Mouse (Mus musculus): Measurements from ENCODE around the gene Trappc2l. TPM values are rescaled to one million over a fixed set of nuclear protein-coding genes. Genes with fewer than 3 reads are reported as not detected.

Trappc2l gene
- polyA plus RNA-seq, 1 experiment from 2014 or later = 73.3 TPM

- no peak overlapping the region for H3K27ac ChIP-seq
- H3K36me3 ChIP-seq (ENCODE audit: insufficient read depth, low read length) = peaks cover 26% of the 10 kb centered on the region
- no peak for DNase-seq (ENCODE audit: low spot score)
- peaks cover 28% of the 10 kb centered on the region for H3K4me1 ChIP-seq (replicated peaks; ENCODE audit: insufficient read depth, low read length)
- H3K9me3 ChIP-seq (replicated peaks; ENCODE audit: low read length) = no peaks in the 10 kb centered on the region
- TF ChIP-seq CTCF (IDR thresholded peaks at IDR 0.05; ENCODE audit: low read depth) = no peak
- H3K4me2 ChIP-seq (ENCODE audit: low read length) = no peak overlapping the region
- WGBS = 58% methylated on average over 9 of the region's 9 CpGs
- no peak overlapping the region for H3K4me3 ChIP-seq (replicated peaks; ENCODE audit: low read depth, low read length)
- no peaks in the 10 kb centered on the region for H3K27me3 ChIP-seq (ENCODE audit: insufficient read depth, low read length)
- no peak for ATAC-seq (replicated peaks; ENCODE audit: low FRiP score, low read depth)
- H3K9ac ChIP-seq (ENCODE audit: low read depth, low read length) = no peak overlapping the region
Observed at GRCm38 (mm10) chr8:122573577-122573976, 37.9 kb upstream of the Trappc2l start.

- WGBS = 13% methylated on average over 3 of the region's 3 CpGs
- H3K4me3 ChIP-seq (replicated peaks; ENCODE audit: low read depth, low read length) = no peak overlapping the region
- H3K36me3 ChIP-seq (ENCODE audit: insufficient read depth, low read length) = peaks cover 26% of the 10 kb centered on the region
- ATAC-seq (replicated peaks; ENCODE audit: low FRiP score, low read depth) (no peak), DNase-seq (ENCODE audit: low spot score) (no peak)
- no peak overlapping the region for H3K9ac ChIP-seq (ENCODE audit: low read depth, low read length)
- no peaks in the 10 kb centered on the region for H3K9me3 ChIP-seq (replicated peaks; ENCODE audit: low read length)
- no peak overlapping the region for H3K4me2 ChIP-seq (ENCODE audit: low read length)
- H3K27me3 ChIP-seq (ENCODE audit: insufficient read depth, low read length) = no peaks in the 10 kb centered on the region
- H3K27ac ChIP-seq = peak overlapping the region; percentile 83
- no peak for TF ChIP-seq CTCF (IDR thresholded peaks at IDR 0.05; ENCODE audit: low read depth)
- H3K4me1 ChIP-seq (replicated peaks; ENCODE audit: insufficient read depth, low read length) = peaks cover 23% of the 10 kb centered on the region
Observed at GRCm38 (mm10) chr8:122574264-122574663, 37.2 kb upstream of the Trappc2l start.

DNA sequence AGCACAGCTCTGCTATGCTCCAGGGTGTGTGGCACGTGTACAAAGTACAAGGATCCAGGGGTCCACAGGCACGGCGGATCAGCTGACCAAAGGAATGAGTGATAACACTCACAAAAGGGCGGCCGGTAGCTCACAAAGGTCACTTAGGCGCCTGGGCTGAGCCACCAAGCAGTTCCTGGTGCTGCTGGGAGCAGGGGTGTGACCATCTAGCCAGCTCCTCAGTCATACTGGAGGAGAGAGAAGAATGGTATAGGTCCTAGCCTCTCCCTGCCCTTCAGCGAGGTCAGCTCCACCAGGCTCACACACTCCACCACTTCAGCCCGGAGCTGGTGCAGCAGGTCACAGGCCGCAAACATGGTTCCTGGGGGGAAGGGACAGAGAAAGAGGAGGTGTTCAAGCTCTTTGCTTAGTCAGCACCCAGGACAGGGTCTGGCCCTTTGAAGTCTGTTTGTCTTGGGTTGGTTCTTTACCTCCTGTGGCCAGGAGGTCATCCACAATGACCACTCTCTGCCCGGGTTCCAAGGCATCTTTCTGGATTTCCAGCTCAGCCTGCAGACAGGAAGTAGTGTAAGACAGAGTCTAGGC, 36.7 kb upstream of the Trappc2l start:
- Histone ChIP-seq H3K4me1 (replicated peaks; ENCODE audit: insufficient read depth, low read length) (peaks cover 25% of the 10 kb centered on the region), H3K27ac (peak overlapping the region; percentile 83), H3K27me3 (ENCODE audit: insufficient read depth, low read length) (no peaks in the 10 kb centered on the region), H3K4me3 (replicated peaks; ENCODE audit: low read depth, low read length) (no peak overlapping the region), H3K4me2 (ENCODE audit: low read length) (peak overlapping the region; percentile 89), H3K36me3 (ENCODE audit: insufficient read depth, low read length) (peaks cover 26% of the 10 kb centered on the region), H3K9ac (ENCODE audit: low read depth, low read length) (no peak overlapping the region), H3K9me3 (replicated peaks; ENCODE audit: low read length) (no peaks in the 10 kb centered on the region)
- no peak for DNase-seq (ENCODE audit: low spot score)
- peak; percentile 15; the same call in 1 of the 2 replicates for ATAC-seq (replicated peaks; ENCODE audit: low FRiP score, low read depth)
- 24% methylated on average over 10 of the region's 10 CpGs for WGBS
- TF ChIP-seq CTCF (IDR thresholded peaks at IDR 0.05; ENCODE audit: low read depth) = no peak

DNA sequence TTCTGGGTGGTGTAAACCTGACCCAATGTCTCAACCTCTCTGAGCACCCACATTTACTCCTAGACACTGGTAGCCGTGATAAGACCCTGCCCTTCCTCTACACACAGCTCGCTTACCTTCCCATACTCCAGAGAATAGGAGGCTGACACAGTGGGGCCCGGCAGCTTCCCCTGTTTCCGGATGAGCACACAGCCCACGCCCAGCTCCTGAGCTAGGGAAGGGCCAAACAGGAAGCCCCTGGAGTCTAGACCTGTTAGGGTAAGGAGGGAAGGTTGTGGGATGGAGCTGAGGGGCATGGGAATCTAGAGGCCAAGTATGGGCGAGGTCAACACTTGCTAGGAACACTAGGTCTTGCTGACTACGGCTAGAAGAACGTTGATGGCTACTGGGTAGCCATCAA, 36.2 kb upstream of the Trappc2l start:
- ATAC-seq (replicated peaks; ENCODE audit: low FRiP score, low read depth) (no peak), DNase-seq (ENCODE audit: low spot score) (no peak)
- 41% methylated on average over 8 of the region's 8 CpGs for WGBS
- Histone ChIP-seq H3K9me3 (replicated peaks; ENCODE audit: low read length) (no peaks in the 10 kb centered on the region), H3K27me3 (ENCODE audit: insufficient read depth, low read length) (no peaks in the 10 kb centered on the region), H3K4me1 (replicated peaks; ENCODE audit: insufficient read depth, low read length) (peaks cover 26% of the 10 kb centered on the region), H3K27ac (peak overlapping the region; percentile 83), H3K4me3 (replicated peaks; ENCODE audit: low read depth, low read length) (peak overlapping the region; percentile 62; the same call in 1 of the 2 replicates), H3K4me2 (ENCODE audit: low read length) (peak overlapping the region; percentile 89), H3K36me3 (ENCODE audit: insufficient read depth, low read length) (peaks cover 22% of the 10 kb centered on the region), H3K9ac (ENCODE audit: low read depth, low read length) (peak overlapping the region; percentile 71; the same call in 1 of the 2 replicates)
- TF ChIP-seq CTCF (IDR thresholded peaks at IDR 0.05; ENCODE audit: low read depth) = no peak

DNA sequence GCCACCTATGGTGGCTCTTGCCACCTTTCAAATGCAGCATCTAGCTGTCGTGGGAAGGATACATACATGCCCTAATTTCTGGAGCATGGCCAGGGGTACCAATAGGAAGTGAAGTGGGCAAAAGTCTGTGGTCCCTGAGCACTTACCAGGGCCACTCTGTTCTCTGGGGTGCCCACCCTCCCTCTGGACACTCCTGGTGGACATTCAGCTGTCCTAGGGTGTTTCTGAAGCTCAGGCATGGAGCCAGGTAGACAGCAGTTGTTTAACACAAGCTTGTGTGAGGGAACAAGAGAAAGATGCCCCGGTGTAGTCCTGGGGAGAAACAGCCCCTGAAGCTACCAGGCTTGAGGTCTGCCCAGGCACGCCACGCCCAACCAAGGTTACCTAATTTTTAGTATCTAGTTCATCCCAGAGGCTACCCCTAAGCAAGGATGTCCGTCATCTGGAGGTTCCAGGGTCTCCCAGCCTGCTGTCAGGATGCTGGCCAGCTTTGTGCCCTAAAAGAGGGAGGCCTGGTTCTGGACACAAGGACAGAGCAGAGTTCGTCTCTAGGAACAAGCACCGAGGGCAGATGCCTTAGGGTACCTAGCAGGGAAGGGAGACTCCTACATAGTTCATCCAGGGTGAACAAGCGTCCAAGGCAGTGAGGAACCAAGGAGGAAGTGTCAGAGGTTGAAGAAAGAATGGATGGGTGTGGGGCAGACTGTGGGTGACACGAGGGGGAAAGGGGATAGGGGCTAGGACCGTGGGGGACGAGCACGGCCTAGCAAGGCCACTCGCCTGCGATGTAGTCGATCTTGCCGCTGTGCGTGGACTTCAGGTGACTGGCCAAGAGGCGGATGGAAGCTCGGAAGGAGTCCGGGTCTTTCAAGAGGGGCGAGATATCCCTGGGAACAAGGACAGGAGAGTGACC, 35.4 kb upstream of the Trappc2l start:
- Histone ChIP-seq H3K9me3 (replicated peaks; ENCODE audit: low read length) (no peaks in the 10 kb centered on the region), H3K27me3 (ENCODE audit: insufficient read depth, low read length) (no peaks in the 10 kb centered on the region), H3K9ac (ENCODE audit: low read depth, low read length) (peak overlapping the region; percentile 71), H3K36me3 (ENCODE audit: insufficient read depth, low read length) (peaks cover 17% of the 10 kb centered on the region), H3K4me1 (replicated peaks; ENCODE audit: insufficient read depth, low read length) (peaks cover 26% of the 10 kb centered on the region), H3K4me2 (ENCODE audit: low read length) (peak overlapping the region; percentile 89), H3K27ac (peak overlapping the region; percentile 83), H3K4me3 (replicated peaks; ENCODE audit: low read depth, low read length) (peak overlapping the region; percentile 62)
- no peak for DNase-seq (ENCODE audit: low spot score)
- ATAC-seq (replicated peaks; ENCODE audit: low FRiP score, low read depth) = peak; percentile 12
- WGBS = 17% methylated on average over 21 of the region's 21 CpGs
- TF ChIP-seq CTCF (IDR thresholded peaks at IDR 0.05; ENCODE audit: low read depth) = no peak

- Histone ChIP-seq H3K9me3 (replicated peaks; ENCODE audit: low read length) (no peaks in the 10 kb centered on the region), H3K4me2 (ENCODE audit: low read length) (peak within 1 kb of the TSS; percentile 89), H3K4me1 (replicated peaks; ENCODE audit: insufficient read depth, low read length) (peaks cover 26% of the 10 kb centered on the region), H3K27me3 (ENCODE audit: insufficient read depth, low read length) (no peaks in the 10 kb centered on the region), H3K4me3 (replicated peaks; ENCODE audit: low read depth, low read length) (peak within 1 kb of the TSS; percentile 62), H3K9ac (ENCODE audit: low read depth, low read length) (peak within 1 kb of the TSS; percentile 71), H3K27ac (peak within 1 kb of the TSS; percentile 83), H3K36me3 (ENCODE audit: insufficient read depth, low read length) (peaks cover 12% of the 10 kb centered on the region)
- DNase-seq (ENCODE audit: low spot score) = peak; percentile 96
- 0% methylated on average over 39 of the region's 39 CpGs for WGBS
- peak; percentile 82 for ATAC-seq (replicated peaks; ENCODE audit: low FRiP score, low read depth)
- no peak for TF ChIP-seq CTCF (IDR thresholded peaks at IDR 0.05; ENCODE audit: low read depth)
Observed at GRCm38 (mm10) chr8:122576648-122577022, 34.8 kb upstream of the Trappc2l start, which contains the start of gene Aprt. Gene Aprt, minus strand, starts transcription at chr8:122576909.
